Mouse (Mus musculus): ENCODE data around the gene Gm17535.
"Not testable (repeated sequence)": the region's sequence is repeated elsewhere in the genome, so short reads cannot be mapped to it uniquely, and the experiment has no call there.

Gm17535 gene

DNA sequence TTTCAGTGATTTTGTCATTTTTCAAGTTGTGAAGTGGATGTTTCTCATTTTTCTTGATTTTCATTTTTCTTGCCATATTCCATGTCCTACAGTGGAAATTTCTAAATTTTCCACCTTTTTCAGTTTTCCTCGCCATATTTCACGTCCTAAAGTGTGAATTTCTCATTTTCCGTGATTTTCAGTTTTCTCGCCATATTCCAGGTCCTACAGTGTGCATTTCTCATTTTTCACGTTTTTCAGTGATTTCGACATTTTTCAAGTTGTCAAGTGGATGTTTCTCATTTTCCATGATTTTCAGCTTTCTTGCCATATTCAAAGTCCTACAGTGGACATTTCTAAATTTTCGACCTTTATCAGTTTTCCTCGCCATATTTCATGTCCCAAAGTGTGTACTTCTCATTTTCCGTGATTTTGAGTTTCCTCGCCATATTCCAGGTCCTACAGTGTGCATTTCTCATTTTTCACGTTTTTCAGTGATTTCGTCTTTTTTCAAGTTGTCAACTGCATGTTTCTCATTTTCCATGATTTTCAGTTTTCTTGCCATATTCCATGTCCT is 9.4 kb upstream of the Gm17535 start, which contains the start of gene Gm10717:
Gene Gm10717 (plus strand): TSS at position 506 of the 556 bp plus-strand sequence.
- peak; percentile 45 to 58 for DNase-seq (ENCODE audit: low spot score in 2 of 2)

DNA sequence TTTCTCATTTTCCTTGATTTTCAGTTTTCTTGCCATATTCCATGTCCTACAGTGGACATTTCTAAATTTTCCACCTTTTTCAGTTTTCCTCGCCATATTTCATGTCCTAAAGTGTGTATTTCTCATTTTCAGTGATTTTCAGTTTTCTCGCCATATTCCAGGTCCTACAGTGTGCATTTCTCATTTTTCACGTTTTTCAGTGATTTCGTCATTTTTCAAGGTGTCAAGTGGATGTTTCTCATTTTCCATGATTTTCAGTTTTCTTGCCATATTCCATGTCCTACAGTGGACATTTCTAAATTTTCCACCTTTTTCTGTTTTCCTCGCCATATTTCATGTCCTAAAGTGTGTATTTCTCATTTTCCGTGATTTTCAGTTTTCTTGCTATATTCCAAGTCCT is 8.7 kb upstream of the Gm17535 start:
- DNase-seq (ENCODE audit: low spot score in 2 of 2): peak; percentile 69 to 78

DNA sequence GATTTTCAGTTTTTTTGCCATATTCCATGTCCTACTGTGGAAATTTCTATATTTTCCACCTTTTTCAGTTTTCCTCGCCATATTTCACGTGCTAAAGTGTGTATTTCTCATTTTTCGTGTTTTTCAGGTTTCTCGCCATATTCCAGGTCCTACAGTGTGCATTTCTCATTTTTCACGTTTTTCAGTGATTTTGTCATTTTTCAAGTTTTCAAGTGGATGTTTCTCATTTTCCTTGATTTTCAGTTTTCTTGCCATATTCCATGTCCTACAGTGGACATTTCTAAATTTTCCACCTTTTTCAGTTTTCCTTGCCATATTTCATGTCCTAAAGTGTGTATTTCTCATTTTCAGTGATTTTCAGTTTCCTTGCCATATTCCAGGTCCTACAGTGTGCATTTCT is 8.3 kb upstream of the Gm17535 start:
- not testable (repeated sequence) for DNase-seq (ENCODE audit: low spot score in 2 of 2)

DNA sequence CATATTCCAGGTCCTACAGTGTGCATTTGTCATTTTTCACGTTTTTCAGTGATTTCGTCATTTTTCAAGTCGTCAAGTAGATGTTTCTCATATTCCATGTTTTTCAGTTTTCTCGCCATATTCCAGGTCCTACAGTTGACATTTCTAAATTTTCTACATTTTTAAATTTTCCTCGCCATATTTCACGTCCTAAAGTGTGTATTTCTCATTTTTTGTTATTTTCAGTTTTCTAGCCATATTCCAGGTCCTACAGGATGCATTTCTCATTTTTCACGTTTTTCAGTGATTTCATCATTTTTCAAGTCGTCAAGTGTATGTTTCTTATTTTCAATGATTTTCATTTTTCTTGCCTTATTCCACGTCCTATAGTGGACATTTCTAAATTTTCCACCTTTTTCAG is 7.7 kb upstream of the Gm17535 start:
- DNase-seq (ENCODE audit: low spot score in 2 of 2): not testable (repeated sequence)

DNA sequence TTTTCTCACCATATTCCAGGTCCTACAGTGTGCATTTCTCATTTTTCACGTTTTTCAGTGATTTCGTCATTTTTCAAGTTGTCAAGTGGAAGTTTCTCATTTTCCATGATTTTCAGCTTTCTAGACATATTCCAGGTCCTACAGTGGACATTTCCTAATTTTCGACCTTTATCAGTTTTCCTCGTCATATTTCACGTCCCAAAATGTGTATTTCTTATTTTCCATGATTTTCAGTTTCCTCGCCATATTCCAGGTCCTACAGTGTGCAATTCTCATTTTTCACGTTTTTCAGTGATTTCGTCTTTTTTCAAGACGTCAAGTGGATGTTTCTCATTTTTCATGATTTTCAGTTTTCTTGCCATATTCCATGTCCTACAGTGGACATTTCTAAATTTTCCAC is 7.2 kb upstream of the Gm17535 start:
- not testable (repeated sequence) for DNase-seq (ENCODE audit: low spot score in 2 of 2)

DNA sequence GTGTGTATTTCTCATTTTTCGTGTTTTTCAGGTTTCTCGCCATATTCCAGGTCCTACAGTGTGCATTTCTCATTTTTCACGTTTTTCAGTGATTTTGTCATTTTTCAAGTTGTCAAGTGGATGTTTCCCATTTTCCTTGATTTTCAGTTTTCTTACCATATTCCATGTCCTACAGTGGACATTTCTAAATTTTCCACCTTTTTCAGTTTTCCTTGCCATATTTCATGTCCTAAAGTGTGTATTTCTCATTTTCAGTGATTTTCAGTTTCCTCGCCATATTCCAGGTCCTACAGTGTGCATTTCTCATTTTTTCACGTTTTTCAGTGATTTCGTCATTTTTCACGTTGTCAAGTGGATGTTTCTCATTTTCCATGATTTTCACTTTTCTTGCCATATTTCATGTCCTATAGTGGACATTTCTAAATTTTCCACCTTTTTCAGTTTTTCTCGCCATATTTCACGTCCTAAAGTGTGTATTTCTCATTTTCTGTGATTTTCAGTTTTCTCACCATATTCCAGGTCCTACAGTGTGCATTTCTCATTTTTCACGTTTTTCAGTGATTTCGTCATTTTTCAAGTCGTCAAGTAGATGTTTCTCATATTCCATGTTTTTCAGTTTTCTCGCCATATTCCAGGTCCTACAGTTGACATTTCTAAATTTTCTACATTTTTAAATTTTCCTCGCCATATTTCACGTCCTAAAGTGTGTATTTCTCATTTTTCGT is 5.0 kb upstream of the Gm17535 start:
- DNase-seq (ENCODE audit: low spot score in 2 of 2): peak; percentile 27 to 31

DNA sequence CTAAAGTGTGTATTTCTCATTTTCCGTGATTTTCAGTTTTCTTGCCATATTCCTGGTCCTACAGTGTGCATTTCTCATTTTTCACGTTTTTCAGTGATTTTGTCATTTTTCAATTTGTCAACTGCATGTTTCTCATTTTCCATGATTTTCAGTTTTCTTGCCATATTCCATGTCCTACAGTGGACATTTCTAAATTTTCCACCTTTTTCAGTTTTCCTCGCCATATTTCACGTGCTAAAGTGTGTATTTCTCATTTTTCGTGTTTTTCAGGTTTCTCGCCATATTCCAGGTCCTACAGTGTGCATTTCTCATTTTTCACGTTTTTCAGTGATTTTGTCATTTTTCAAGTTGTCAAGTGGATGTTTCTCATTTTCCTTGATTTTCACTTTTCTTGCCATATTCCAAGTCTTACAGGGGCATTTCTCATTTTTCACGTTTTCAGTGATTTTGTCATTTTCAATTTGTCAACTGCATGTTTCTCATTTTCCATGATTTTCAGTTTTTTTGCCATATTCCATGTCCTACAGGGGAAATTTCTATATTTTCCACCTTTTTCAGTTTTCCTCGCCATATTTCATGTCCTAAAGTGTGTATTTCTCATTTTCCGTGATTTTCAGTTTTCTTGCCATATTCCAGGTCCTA is 3.6 kb upstream of the Gm17535 start:
- not testable (repeated sequence) for DNase-seq (ENCODE audit: low spot score in 2 of 2)

DNA sequence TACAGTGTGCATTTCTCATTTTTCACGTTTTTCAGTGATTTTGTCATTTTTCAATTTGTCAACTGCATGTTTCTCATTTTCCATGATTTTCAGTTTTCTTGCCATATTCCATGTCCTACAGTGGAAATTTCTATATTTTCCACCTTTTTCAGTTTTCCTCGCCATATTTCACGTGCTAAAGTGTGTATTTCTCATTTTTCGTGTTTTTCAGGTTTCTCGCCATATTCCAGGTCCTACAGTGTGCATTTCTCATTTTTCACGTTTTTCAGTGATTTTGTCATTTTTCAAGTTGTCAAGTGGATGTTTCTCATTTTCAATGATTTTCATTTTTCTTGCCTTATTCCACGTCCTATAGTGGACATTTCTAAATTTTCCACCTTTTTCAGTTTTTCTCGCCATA is 2.2 kb downstream of the Gm17535 start, which contains the start of gene Gm10715:
Gene Gm10715 (plus strand): TSS at position 301 of the 400 bp plus-strand sequence.
- DNase-seq (ENCODE audit: low spot score in 2 of 2): not testable (repeated sequence)

DNA sequence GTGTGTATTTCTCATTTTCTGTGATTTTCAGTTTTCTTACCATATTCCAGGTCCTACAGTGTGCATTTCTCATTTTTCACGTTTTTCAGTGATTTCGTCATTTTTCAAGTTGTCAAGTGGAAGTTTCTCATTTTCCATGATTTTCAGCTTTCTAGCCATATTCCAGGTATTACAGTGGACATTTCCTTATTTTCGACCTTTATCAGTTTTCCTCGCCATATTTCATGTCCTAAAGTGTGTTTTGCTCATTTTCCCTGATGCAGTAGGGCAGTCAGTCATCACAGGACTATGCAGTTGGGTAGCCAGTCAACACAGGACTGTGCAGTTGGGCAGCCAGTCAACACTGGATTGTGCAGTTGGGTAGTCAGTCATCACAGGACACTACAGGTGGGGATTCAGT is 3.8 kb downstream of the Gm17535 start:
- not testable (repeated sequence) for DNase-seq (ENCODE audit: low spot score in 2 of 2)
